Mouse (Mus musculus) hindbrain, embryonic 13.5 days (tissue): ENCODE data around the gene Draxin. TPM values are rescaled to one million over a fixed set of nuclear protein-coding genes. Genes with fewer than 3 reads are reported as not detected.

ENCODE experiments used
- ATAC-seq: fragments of 200-750 bp; cut with Nextera tagmentation; 2 replicates; pipeline ENCODE4 v1.8.0; 2017; ENCODE audit warnings: moderate TSS enrichment; ENCODE audit not compliant: low FRiP score
- H3K27ac ChIP-seq: fragments of 300-500 bp; sonication (generic); 2 replicates; pipeline ENCODE4 v1.5.1; 2015; ENCODE audit warnings: inconsistent platforms, mild to moderate bottlenecking, moderate library complexity
- H3K27me3 ChIP-seq: fragments of 300-500 bp; sonication (generic); 2 replicates; pipeline ENCODE4 v1.6.1; 2015; ENCODE audit warnings: mild to moderate bottlenecking, inconsistent platforms
- H3K36me3 ChIP-seq: fragments of 300-500 bp; sonication (generic); 2 replicates; pipeline ENCODE4 v1.6.1; 2015; ENCODE audit warnings: mild to moderate bottlenecking, inconsistent platforms
- H3K4me1 ChIP-seq: fragments of 300-500 bp; sonication (generic); replicated peaks from 2 replicates; pipeline ENCODE4 v1.6.1; 2015; ENCODE audit warnings: inconsistent platforms
- H3K4me2 ChIP-seq: fragments of 300-500 bp; sonication (generic); 2 replicates; pipeline ENCODE4 v1.6.1; 2015; ENCODE audit warnings: inconsistent platforms, mild to moderate bottlenecking, moderate library complexity
- H3K4me3 ChIP-seq: fragments of 300-500 bp; sonication (generic); 2 replicates; pipeline ENCODE4 v1.5.1; 2015; ENCODE audit warnings: mild to moderate bottlenecking, inconsistent platforms
- H3K9ac ChIP-seq: fragments of 300-500 bp; sonication (generic); 2 replicates; pipeline ENCODE4 v1.6.1; 2015; ENCODE audit warnings: mild to moderate bottlenecking, inconsistent platforms
- H3K9me3 ChIP-seq: fragments of 300-500 bp; sonication (generic); 2 replicates; pipeline ENCODE4 v1.6.1; 2016; ENCODE audit warnings: inconsistent platforms
- WGBS: fragments of 180-500 bp; shearing (Covaris S2); methylation state at CpG from one replicate; pipeline ENCODE4 v1.1.7; 2015; 5-methylcytosine and 5-hydroxymethylcytosine counted together
- polyA plus RNA-seq: library from polyadenylated mRNA; unstranded; fragments of >200 nt; fragmentation: Nextera tagmentation; extraction: Ambion mirVana; gene quantifications from 2 replicates; pipeline ENCODE4 v1.2.1, GENCODE M21; 2015

Draxin gene
- polyA plus RNA-seq, 1 experiment from 2014 or later, result 20.9 TPM

- Histone ChIP-seq H3K9me3 (no peaks in the 10 kb centered on the region), H3K4me1 (0 out of 2 replicates have a peak, but pooled peaks cover 3% of the 10 kb centered on the region), H3K36me3 (no peaks in the 10 kb centered on the region), H3K4me2 (peak overlapping the region; percentile 51), H3K27ac (no peak overlapping the region), H3K27me3 (no peaks in the 10 kb centered on the region), H3K4me3 (peak overlapping the region; percentile 29), H3K9ac (peak overlapping the region; percentile 46; the same call in 1 of the 2 replicates)
- ATAC-seq, result peak; percentile 26; the same call in 1 of the 2 replicates
- WGBS, result 40% methylated on average over 21 of the region's 21 CpGs
Measured at GRCm38 (mm10) chr4:148075259-148075658, 55.2 kb downstream of the Draxin start.

GRCm38 (mm10) chr4:148074521-148075189 lies 55.8 kb downstream of the Draxin start:
- Histone ChIP-seq H3K27ac (no peak overlapping the region), H3K9ac (peak overlapping the region; percentile 46; the same call in 1 of the 2 replicates), H3K4me3 (peak overlapping the region; percentile 29), H3K4me2 (peak overlapping the region; percentile 51), H3K36me3 (no peaks in the 10 kb centered on the region), H3K4me1 (0 out of 2 replicates have a peak, but pooled peaks cover 3% of the 10 kb centered on the region), H3K27me3 (no peaks in the 10 kb centered on the region), H3K9me3 (no peaks in the 10 kb centered on the region)
- ATAC-seq, result no peak
- WGBS, result 50% methylated on average over 17 of the region's 17 CpGs

- no peak overlapping the region for H3K4me3 ChIP-seq
- no peak for ATAC-seq
- H3K4me2 ChIP-seq, result no peak overlapping the region
- H3K4me1 ChIP-seq, result peaks cover 6% of the 10 kb centered on the region; the same call in 1 of the 2 replicates
- no peaks in the 10 kb centered on the region for H3K27me3 ChIP-seq
- H3K36me3 ChIP-seq, result no peaks in the 10 kb centered on the region
- H3K27ac ChIP-seq, result no peak overlapping the region
- WGBS, result 57% methylated on average over 5 of the region's 5 CpGs
- no peaks in the 10 kb centered on the region for H3K9me3 ChIP-seq
- no peak overlapping the region; the same call in 1 of the 2 replicates for H3K9ac ChIP-seq
Measured at GRCm38 (mm10) chr4:148071508-148071907, 59.0 kb downstream of the Draxin start.

- no peak overlapping the region for H3K4me2 ChIP-seq
- no peaks in the 10 kb centered on the region for H3K27me3 ChIP-seq
- WGBS, result 86% methylated on average over 9 of the region's 9 CpGs
- peaks cover 7% of the 10 kb centered on the region; the same call in 1 of the 2 replicates for H3K4me1 ChIP-seq
- H3K36me3 ChIP-seq, result no peaks in the 10 kb centered on the region
- no peak for ATAC-seq
- H3K27ac ChIP-seq, result no peak overlapping the region
- H3K9me3 ChIP-seq, result no peaks in the 10 kb centered on the region
- H3K9ac ChIP-seq, result no peak overlapping the region
- no peak overlapping the region for H3K4me3 ChIP-seq
Measured at GRCm38 (mm10) chr4:148069602-148070218, 60.8 kb downstream of the Draxin start.

GRCm38 (mm10) chr4:148067346-148067745 lies 63.2 kb downstream of the Draxin start:
- H3K9ac ChIP-seq, result no peak overlapping the region
- H3K4me1 ChIP-seq, result peaks cover 7% of the 10 kb centered on the region; the same call in 1 of the 2 replicates
- no peak for ATAC-seq
- 83% methylated on average over 8 of the region's 8 CpGs for WGBS
- H3K36me3 ChIP-seq, result no peaks in the 10 kb centered on the region
- no peak overlapping the region for H3K4me3 ChIP-seq
- no peaks in the 10 kb centered on the region for H3K9me3 ChIP-seq
- 0 out of 2 replicates have a peak, but pooled peaks cover 4% of the 10 kb centered on the region for H3K27me3 ChIP-seq
- no peak overlapping the region for H3K27ac ChIP-seq
- H3K4me2 ChIP-seq, result no peak overlapping the region

GRCm38 (mm10) chr4:148066401-148066744 lies 64.1 kb downstream of the Draxin start:
- Histone ChIP-seq H3K9ac (no peak overlapping the region), H3K36me3 (no peaks in the 10 kb centered on the region), H3K4me2 (no peak overlapping the region), H3K9me3 (no peaks in the 10 kb centered on the region), H3K4me1 (peaks cover 7% of the 10 kb centered on the region; the same call in 1 of the 2 replicates), H3K4me3 (no peak overlapping the region), H3K27me3 (0 out of 2 replicates have a peak, but pooled peaks cover 4% of the 10 kb centered on the region), H3K27ac (no peak overlapping the region)
- no peak for ATAC-seq
- 36% methylated on average over 9 of the region's 9 CpGs for WGBS

- Histone ChIP-seq H3K27me3 (0 out of 2 replicates have a peak, but pooled peaks cover 4% of the 10 kb centered on the region), H3K36me3 (no peaks in the 10 kb centered on the region), H3K9me3 (no peaks in the 10 kb centered on the region), H3K27ac (no peak overlapping the region), H3K4me3 (no peak overlapping the region), H3K9ac (no peak overlapping the region), H3K4me1 (peaks cover 7% of the 10 kb centered on the region; the same call in 1 of the 2 replicates), H3K4me2 (no peak overlapping the region)
- WGBS, result 15% methylated on average over 5 of the region's 6 CpGs
- ATAC-seq, result no peak
Measured at GRCm38 (mm10) chr4:148065702-148066400, 64.6 kb downstream of the Draxin start.

- Histone ChIP-seq H3K36me3 (peaks cover 32% of the 10 kb centered on the region), H3K27me3 (0 out of 2 replicates have a peak, but pooled peaks cover 4% of the 10 kb centered on the region), H3K9me3 (no peaks in the 10 kb centered on the region), H3K4me3 (no peak overlapping the region), H3K4me2 (no peak overlapping the region), H3K9ac (no peak overlapping the region), H3K4me1 (no peaks in the 10 kb centered on the region), H3K27ac (no peak overlapping the region)
- WGBS, result 93% methylated on average over 9 of the region's 9 CpGs
- no peak for ATAC-seq
Measured at GRCm38 (mm10) chr4:148061086-148061480, 69.4 kb downstream of the Draxin start.

- WGBS, result 55% methylated on average over 13 of the region's 13 CpGs
- Histone ChIP-seq H3K27me3 (0 out of 2 replicates have a peak, but pooled peaks cover 4% of the 10 kb centered on the region), H3K4me2 (no peak overlapping the region), H3K4me3 (no peak overlapping the region), H3K9ac (no peak overlapping the region), H3K36me3 (peaks cover 39% of the 10 kb centered on the region), H3K27ac (no peak overlapping the region), H3K9me3 (no peaks in the 10 kb centered on the region), H3K4me1 (no peaks in the 10 kb centered on the region)
- ATAC-seq, result peak; percentile 27; the same call in 1 of the 2 replicates
Measured at GRCm38 (mm10) chr4:148060120-148061085, 70.1 kb downstream of the Draxin start.

- 93% methylated on average over 6 of the region's 6 CpGs for WGBS
- Histone ChIP-seq H3K4me2 (no peak overlapping the region), H3K36me3 (peaks cover 53% of the 10 kb centered on the region), H3K27me3 (no peaks in the 10 kb centered on the region), H3K4me1 (no peaks in the 10 kb centered on the region), H3K9me3 (no peaks in the 10 kb centered on the region), H3K4me3 (no peak overlapping the region), H3K9ac (no peak overlapping the region), H3K27ac (no peak overlapping the region)
- ATAC-seq, result no peak
Measured at GRCm38 (mm10) chr4:148058993-148059392, 71.5 kb downstream of the Draxin start.

GRCm38 (mm10) chr4:148058218-148058819 lies 72.2 kb downstream of the Draxin start:
- Histone ChIP-seq H3K9me3 (no peaks in the 10 kb centered on the region), H3K27ac (no peak overlapping the region), H3K4me3 (no peak overlapping the region), H3K4me2 (no peak overlapping the region), H3K4me1 (no peaks in the 10 kb centered on the region), H3K27me3 (no peaks in the 10 kb centered on the region), H3K9ac (no peak overlapping the region), H3K36me3 (peaks cover 60% of the 10 kb centered on the region)
- 94% methylated on average over 9 of the region's 9 CpGs for WGBS
- no peak for ATAC-seq
